Mouse (Mus musculus) layer of hippocampus, postnatal 14 days (tissue): Measurements from ENCODE around the gene Rdh1. TPM values are rescaled to one million over a fixed set of nuclear protein-coding genes. Genes with fewer than 3 reads are reported as not detected.

ENCODE experiments used
- DNase-seq, 2 experiments: peaks; one replicate each; pipeline ENCODE4 v3.0.0; 2021 to 2022; ENCODE audit warnings: low spot score in 2 of 2, mixed read lengths in 1 of 2
- long read RNA-seq, 2 experiments: library from polyadenylated mRNA; stranded (forward); transcript quantifications; one replicate each; pipeline ENCODE4 v2.0.0; 2021
- total RNA-seq, 2 experiments: library from RNA; stranded (reverse); gene quantifications; 2 replicates each; pipeline ENCODE4 v1.2.3; 2021

The Rdh1 gene
- total RNA-seq = under 1 TPM; 0.09 to 0.24 TPM
- long read RNA-seq, experiment 1 = 0 reads
- long read RNA-seq, experiment 2 = 0 reads

DNA sequence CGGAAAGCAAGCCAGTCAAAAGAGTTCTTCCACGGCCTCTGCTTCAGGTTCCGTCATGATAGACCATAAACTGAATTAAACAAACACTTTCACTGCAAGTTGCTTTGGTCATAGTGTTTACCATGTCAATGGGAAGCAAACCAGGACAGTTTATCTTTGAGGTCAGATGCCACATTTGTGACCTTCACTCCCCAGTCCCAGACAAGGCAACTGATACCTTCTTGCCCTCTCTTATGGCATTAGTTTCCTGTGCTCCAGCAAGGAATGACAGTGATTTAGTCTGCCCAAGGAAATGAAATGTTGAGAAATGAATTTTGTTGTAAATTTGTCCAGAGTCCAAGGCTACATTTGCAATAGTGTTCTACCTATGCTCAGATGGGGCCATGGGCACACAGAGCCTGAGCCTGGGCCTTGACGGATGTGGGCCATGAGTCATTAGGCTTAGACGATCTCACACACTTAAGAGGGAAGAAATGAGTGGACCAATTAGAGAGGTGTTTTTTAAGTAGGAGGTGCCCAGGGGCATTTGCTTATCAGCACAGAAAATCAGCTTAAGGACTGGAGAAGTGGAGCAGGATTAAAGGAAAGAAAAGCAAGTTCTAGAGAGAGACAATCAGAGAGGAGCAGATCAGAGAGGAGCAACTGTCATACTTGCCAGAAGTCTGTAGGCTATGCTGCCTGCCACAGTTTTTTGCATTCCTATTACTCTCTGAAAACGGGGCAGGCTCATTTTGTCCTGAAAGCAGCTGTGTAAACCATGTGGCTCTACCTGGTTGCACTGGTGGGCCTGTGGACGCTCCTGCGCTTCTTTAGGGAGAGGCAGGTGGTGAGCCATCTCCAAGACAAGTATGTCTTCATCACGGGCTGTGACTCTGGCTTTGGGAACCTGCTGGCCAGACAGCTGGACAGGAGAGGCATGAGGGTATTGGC, at the start of gene Rdh1, which contains the start of gene Rdh16f1:
Rdh1 (plus strand) TSS at position 541 of the 930 bp plus-strand sequence.
Rdh16f1 (plus strand) TSS at position 607 of the 930 bp plus-strand sequence.
- no peak for DNase-seq

- DNase-seq = no peak
Observed at GRCm38 (mm10) chr10:127710331-127710730, 49.2 kb upstream of the Rdh1 start.

- DNase-seq = no peak
Observed at GRCm38 (mm10) chr10:127712736-127713135, 46.8 kb upstream of the Rdh1 start.

GRCm38 (mm10) chr10:127721671-127722418, 37.7 kb upstream of the Rdh1 start:
- no peak for DNase-seq

GRCm38 (mm10) chr10:127724178-127724577, 35.3 kb upstream of the Rdh1 start, which contains the start of gene Tac2:
Gene Tac2 (plus strand): TSS chr10:127724478.
- DNase-seq = no peak

DNA sequence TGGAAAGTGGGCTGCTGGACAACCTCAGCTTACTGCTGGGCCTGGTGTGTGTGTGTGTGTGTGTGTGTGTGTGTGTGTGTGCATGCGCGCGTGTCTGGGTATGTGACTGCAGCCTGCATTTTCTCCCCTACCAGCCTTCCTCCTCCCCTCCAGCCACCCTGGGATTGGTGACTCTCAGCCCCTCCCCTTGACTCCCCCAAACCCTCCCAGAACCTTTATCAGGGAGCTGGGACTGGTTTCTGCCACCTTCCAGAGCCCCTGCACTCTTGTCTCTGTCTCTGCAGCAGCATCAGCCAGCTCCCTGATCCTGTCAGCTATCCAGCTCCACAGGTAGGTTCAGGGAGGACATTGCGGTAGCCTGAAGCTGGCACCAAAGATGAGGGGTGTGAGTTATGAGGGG, 34.4 kb upstream of the Rdh1 start:
- DNase-seq = no peak

DNA sequence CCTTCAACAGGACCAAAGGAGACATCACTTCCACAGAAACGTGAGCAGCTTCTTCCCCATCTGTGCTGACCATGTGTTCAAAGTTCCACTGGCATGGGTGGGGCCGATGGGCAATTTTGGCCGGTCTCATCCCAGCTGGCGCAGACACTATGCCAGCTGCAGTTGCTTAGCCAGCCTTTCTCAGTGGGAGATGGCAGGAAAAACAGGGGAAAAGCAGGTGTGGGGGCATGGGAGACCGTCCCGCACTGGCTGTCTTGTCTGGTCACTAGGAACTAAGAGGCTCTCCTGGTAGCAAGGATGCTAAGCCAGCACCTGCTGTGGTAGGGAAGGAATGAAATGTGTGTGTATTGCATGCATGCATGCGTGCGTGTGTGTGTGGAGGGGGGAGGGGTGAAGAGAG, 31.1 kb upstream of the Rdh1 start:
- DNase-seq = no peak

GRCm38 (mm10) chr10:127730285-127730932, 29.1 kb upstream of the Rdh1 start:
- no peak for DNase-seq

GRCm38 (mm10) chr10:127730933-127731310, 28.6 kb upstream of the Rdh1 start:
- no peak for DNase-seq

DNA sequence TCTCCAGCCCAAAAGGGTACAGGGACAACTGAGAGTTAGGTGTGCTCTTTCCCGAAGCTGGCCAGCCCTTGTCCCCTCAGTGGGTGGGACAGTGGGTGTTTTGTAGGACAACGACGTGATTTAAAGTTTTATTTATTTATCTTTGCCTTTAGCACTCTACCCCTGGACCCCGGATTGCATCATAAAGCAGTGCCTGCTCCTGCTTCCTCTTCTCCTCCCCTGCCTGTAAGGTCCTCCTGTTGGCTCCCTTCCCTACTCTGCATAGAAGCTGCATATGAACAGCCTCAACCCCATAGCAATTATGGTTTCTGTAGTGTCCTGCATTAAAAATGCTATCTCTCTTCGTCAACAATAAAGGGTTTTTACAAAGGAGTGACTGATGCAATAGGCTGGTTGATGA, 28.1 kb upstream of the Rdh1 start:
- DNase-seq = no peak

- DNase-seq = peak in 1 of 2 experiments; percentile 53
Observed at GRCm38 (mm10) chr10:127734434-127734833, 25.1 kb upstream of the Rdh1 start.

- DNase-seq = no peak
Observed at GRCm38 (mm10) chr10:127736266-127736665, 23.3 kb upstream of the Rdh1 start.

DNA sequence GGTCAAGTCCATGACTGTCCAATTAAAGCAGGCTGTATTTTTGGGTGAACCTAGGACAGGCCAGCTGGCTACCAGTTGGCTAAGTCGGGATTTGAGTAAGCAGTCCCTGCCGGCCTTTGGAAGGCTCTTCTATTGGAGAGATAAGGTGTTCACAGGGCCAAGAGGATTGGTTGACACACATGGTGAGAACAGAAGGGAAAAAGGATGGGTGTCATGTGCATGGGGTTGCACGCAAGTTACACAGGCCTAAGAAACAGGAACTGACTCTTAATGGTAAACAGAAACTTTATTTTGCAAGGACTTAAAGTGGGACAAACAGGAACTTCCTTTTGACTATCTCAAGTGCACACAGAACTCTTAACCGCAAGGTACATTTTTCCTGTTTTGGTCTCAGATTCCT, 22.6 kb upstream of the Rdh1 start:
- DNase-seq = no peak

GRCm38 (mm10) chr10:127737552-127737951, 22.0 kb upstream of the Rdh1 start:
- DNase-seq = no peak

DNA sequence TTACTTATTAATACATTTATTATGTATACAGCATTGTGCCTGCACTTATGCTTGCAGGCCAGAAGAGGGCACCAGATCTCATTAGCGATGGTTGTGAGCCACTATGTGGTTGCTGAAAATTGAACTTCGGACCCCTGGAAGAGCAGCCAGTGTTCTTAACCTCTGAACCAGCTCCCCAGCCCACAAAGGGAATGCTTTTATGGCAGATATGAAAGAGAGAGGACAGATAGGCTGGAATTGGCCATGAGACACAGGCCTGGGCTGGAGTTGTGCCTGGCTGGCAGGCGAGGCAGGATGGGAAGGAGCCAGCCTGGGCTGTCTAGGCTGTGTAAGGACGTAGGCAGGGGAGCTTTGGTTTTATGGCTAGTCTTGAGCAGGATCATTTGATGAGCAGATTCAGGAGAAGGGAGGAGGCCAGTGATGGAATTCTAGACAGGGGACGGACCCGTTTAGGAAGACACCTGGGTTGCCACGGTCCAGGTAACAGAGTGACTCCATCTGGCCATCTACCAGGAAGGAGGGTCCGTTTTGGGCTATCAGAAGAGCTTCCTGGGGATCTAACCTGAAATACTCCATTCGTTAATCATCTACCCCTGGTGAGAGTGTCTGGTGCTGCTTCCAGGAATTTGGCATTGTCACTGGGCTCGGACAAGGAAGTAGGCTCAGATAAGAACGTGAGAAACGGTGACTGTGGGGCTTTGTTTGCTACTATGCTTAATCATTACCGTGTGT, 21.2 kb upstream of the Rdh1 start:
- DNase-seq = no peak

DNA sequence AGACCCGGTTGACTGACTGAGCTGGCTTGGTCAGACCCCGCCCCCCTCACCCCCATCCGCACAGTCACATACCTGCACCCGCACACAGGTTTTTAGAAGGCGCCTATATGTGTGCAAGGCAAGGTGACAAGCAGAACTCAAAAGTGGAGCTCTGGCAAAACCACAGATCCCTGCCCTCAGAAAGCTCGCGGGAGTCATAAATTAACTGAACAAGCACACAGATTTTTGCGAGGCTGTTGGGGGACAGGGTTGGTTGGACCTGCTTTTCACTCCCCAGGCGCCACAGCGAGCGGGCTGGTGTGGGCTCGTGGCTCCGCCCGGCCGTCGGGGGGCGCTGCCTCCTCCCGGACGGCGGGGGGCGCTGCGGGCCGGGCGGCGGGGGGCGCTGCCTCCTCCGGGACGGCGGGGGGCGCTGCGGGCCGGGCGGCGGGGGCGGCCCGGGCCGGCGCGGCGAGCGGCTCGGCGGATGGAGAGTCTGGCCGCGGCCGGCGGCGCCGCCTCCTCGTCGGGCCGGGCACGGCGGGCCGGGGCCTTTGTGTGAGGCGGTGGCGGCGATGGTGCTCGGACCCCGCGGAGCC, 20.3 kb upstream of the Rdh1 start, which contains the start of gene Zbtb39:
Zbtb39 (plus strand) TSS at position 456 of the 578 bp plus-strand sequence.
- peak; percentile 66 to 77 for DNase-seq

GRCm38 (mm10) chr10:127739661-127740161, 19.8 kb upstream of the Rdh1 start:
- DNase-seq = no peak

- no peak for DNase-seq
Observed at GRCm38 (mm10) chr10:127744661-127745060, 14.9 kb upstream of the Rdh1 start.

- DNase-seq = no peak
Observed at GRCm38 (mm10) chr10:127745886-127746285, 13.6 kb upstream of the Rdh1 start.

GRCm38 (mm10) chr10:127747254-127747653, 12.3 kb upstream of the Rdh1 start:
- no peak for DNase-seq
